Mouse (Mus musculus): ENCODE results near the gene Rhox4a. TPM values are rescaled to one million over a fixed set of nuclear protein-coding genes. Genes with fewer than 3 reads are reported as not detected.
"Not testable (repeated sequence)": the region's sequence is repeated elsewhere in the genome, so short reads cannot be mapped to it uniquely, and the experiment has no call there.

The Rhox4a gene
- polyA plus RNA-seq (2015; fragmentation: Nextera tagmentation; extraction: Ambion mirVana) = not detected in 2 replicates

DNA sequence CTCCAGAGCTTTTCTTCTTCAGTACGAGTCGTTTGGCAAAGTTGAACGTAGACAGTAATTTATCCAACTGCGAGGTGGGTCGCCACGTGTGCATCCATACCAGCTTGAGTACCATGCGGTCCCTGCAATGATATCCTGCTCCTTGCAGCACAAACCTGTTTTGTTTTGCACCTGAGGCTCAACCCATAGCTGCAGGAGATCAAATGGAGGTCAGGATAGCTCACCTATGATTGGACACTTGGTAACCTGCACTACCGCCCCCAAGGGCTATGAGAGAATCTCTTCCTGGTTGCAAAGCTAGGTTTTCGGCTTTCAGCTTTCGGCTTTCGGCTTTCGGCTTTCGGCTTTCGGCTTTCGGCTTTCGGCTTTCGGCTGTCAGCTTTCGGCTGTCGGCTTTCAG, at the start of gene Rhox4a:
Rhox4a (plus strand) TSS at position 301 of the 400 bp plus-strand sequence.
- ATAC-seq (ENCODE audit: insufficient read depth, low FRiP score, low read depth); H3K4me1 ChIP-seq; H3K4me3 ChIP-seq (replicated peaks); H3K4me2 ChIP-seq; H3K27me3 ChIP-seq (replicated peaks); H3K9ac ChIP-seq; H3K36me3 ChIP-seq; H3K9me3 ChIP-seq; H3K27ac ChIP-seq: not testable (repeated sequence)
- 93% methylated on average over 11 of the region's 19 CpGs for WGBS

DNA sequence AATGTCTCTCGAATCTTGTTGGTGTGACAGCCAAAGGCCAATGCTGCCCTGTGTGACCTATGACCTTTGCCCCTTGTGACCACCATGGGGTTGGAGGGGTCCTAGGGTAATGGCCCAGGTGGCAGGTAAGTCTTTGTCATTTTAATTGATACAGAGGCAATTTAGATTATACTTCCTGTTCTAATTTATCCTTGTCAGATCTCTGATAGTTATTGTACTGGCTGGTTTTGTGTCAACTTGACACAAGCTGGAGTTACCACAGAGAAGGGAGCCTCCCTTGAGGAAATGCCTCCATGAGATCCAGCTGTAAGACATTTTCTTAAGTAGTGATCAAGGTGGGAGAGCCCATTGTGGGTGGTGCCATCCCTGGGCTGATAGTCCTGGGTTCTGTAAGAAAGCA, 43.0 kb upstream of the Rhox4a start, which contains the start of gene Rhox1:
Rhox1 (minus strand) TSS at position 101 of the 400 bp plus-strand sequence.
- not testable (repeated sequence) for H3K4me2 ChIP-seq; H3K36me3 ChIP-seq; H3K4me1 ChIP-seq; H3K27ac ChIP-seq; H3K4me3 ChIP-seq (replicated peaks); H3K9ac ChIP-seq; H3K27me3 ChIP-seq (replicated peaks); ATAC-seq (ENCODE audit: insufficient read depth, low FRiP score, low read depth); H3K9me3 ChIP-seq
- WGBS = 53% methylated on average over 1 of the region's 1 CpGs

GRCm38 (mm10) chrX:37244676-37245075, 20.5 kb upstream of the Rhox4a start, which contains the start of gene Rhox2a:
Gene Rhox2a (plus strand): TSS chrX:37244976.
- not testable (repeated sequence) for H3K27ac ChIP-seq; ATAC-seq (ENCODE audit: insufficient read depth, low FRiP score, low read depth); H3K4me1 ChIP-seq; H3K27me3 ChIP-seq (replicated peaks); H3K36me3 ChIP-seq; H3K4me2 ChIP-seq; H3K9me3 ChIP-seq; H3K9ac ChIP-seq; H3K4me3 ChIP-seq (replicated peaks)
- WGBS = 100% methylated on average over 2 of the region's 9 CpGs

- WGBS = 82% methylated on average over 1 of the region's 3 CpGs
- not testable (repeated sequence) for H3K4me1 ChIP-seq; H3K9ac ChIP-seq; H3K27ac ChIP-seq; H3K27me3 ChIP-seq (replicated peaks); ATAC-seq (ENCODE audit: insufficient read depth, low FRiP score, low read depth); H3K36me3 ChIP-seq; H3K4me3 ChIP-seq (replicated peaks); H3K4me2 ChIP-seq; H3K9me3 ChIP-seq
Measured at GRCm38 (mm10) chrX:37249619-37250018, 15.5 kb upstream of the Rhox4a start, which contains the start of gene Rhox3a. Gene Rhox3a (plus strand): TSS chrX:37249919.

Other genes starting within 250 kb of the Rhox4a start
- gene Sowahd, start 216.5 kb upstream of the Rhox4a start, polyA plus RNA-seq (2015; fragmentation: Nextera tagmentation; extraction: Ambion mirVana) = 0.10 and 0.17 TPM in 2 replicates
- gene Rpl39, start 179.9 kb upstream of the Rhox4a start, polyA plus RNA-seq (2015; fragmentation: Nextera tagmentation; extraction: Ambion mirVana) = 527 and 550 TPM in 2 replicates
- 22.3 and 23.6 TPM in 2 replicates for gene Upf3b, start 155.0 kb upstream of the Rhox4a start, polyA plus RNA-seq (2015; fragmentation: Nextera tagmentation; extraction: Ambion mirVana)
- 14.1 and 14.6 TPM in 2 replicates for gene Nkap, start 138.5 kb upstream of the Rhox4a start, polyA plus RNA-seq (2015; fragmentation: Nextera tagmentation; extraction: Ambion mirVana)
- 0.06 TPM in 1 of 2 replicates, not detected in the other for gene Akap14, start 96.5 kb upstream of the Rhox4a start, polyA plus RNA-seq (2015; fragmentation: Nextera tagmentation; extraction: Ambion mirVana)
- gene Ndufa1, start 74.2 kb upstream of the Rhox4a start, polyA plus RNA-seq (2015; fragmentation: Nextera tagmentation; extraction: Ambion mirVana) = 383 and 411 TPM in 2 replicates
- gene Rnf113a1, start 74.1 kb upstream of the Rhox4a start, polyA plus RNA-seq (2015; fragmentation: Nextera tagmentation; extraction: Ambion mirVana) = 10.2 TPM in 2 replicates
- not detected in 2 replicates for gene Gm9, start 54.3 kb upstream of the Rhox4a start, polyA plus RNA-seq (2015; fragmentation: Nextera tagmentation; extraction: Ambion mirVana)
- not detected in 2 replicates for gene Rhox1, start 43.1 kb upstream of the Rhox4a start, polyA plus RNA-seq (2015; fragmentation: Nextera tagmentation; extraction: Ambion mirVana)
- not detected in 2 replicates for gene Rhox2a, start 20.4 kb upstream of the Rhox4a start, polyA plus RNA-seq (2015; fragmentation: Nextera tagmentation; extraction: Ambion mirVana)
- not detected in 2 replicates for gene Rhox3a, start 15.4 kb upstream of the Rhox4a start, polyA plus RNA-seq (2015; fragmentation: Nextera tagmentation; extraction: Ambion mirVana)
- gene Rhox3a2, start 114.7 kb downstream of the Rhox4a start, polyA plus RNA-seq (2015; fragmentation: Nextera tagmentation; extraction: Ambion mirVana) = not detected in 2 replicates
- gene Rhox4a2, start 125.5 kb downstream of the Rhox4a start, polyA plus RNA-seq (2015; fragmentation: Nextera tagmentation; extraction: Ambion mirVana) = 0.30 TPM in 1 of 2 replicates, not detected in the other
- gene Rhox2b, start 146.7 kb downstream of the Rhox4a start, polyA plus RNA-seq (2015; fragmentation: Nextera tagmentation; extraction: Ambion mirVana) = not detected in 2 replicates
- gene Rhox4b, start 167.2 kb downstream of the Rhox4a start, polyA plus RNA-seq (2015; fragmentation: Nextera tagmentation; extraction: Ambion mirVana) = not detected in 2 replicates
- not detected in 2 replicates for gene Rhox2c, start 188.3 kb downstream of the Rhox4a start, polyA plus RNA-seq (2015; fragmentation: Nextera tagmentation; extraction: Ambion mirVana)
- not detected in 2 replicates for gene Rhox3c, start 193.2 kb downstream of the Rhox4a start, polyA plus RNA-seq (2015; fragmentation: Nextera tagmentation; extraction: Ambion mirVana)
- not detected in 2 replicates for gene Rhox4c, start 215.0 kb downstream of the Rhox4a start, polyA plus RNA-seq (2015; fragmentation: Nextera tagmentation; extraction: Ambion mirVana)
- not detected in 2 replicates for gene Rhox2d, start 228.1 kb downstream of the Rhox4a start, polyA plus RNA-seq (2015; fragmentation: Nextera tagmentation; extraction: Ambion mirVana)
- gene Rhox4d, start 249.0 kb downstream of the Rhox4a start, polyA plus RNA-seq (2015; fragmentation: Nextera tagmentation; extraction: Ambion mirVana) = not detected in 2 replicates